ENCODE assay signal across 12 mouse cellular contexts in the genomic region with DNA sequence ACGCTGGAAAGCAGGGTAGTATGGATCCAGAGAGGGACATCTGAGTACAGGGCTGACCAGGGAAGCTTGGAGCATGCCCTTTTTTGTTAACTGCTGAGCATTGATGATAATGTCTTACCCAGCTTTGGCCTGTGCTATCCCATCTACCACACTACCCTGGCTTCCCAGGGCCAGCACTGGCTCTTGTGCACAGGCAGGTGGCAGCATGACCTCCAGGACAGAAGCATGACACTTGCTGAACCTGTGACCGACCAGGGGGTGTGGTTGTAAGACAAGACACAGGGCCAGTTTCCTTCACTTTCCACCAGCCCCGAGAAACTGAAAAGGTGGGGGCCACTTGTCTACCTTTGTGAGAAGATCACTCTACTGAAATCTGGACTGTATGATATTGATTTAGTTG. TPM values are rescaled to one million over a fixed set of nuclear protein-coding genes. Genes with fewer than 3 reads are reported as not detected.
DNase-seq lines count a peak whose midpoint lies in the region; ATAC-seq and TF ChIP-seq lines count a peak whose summit lies in the region.
"Had no signal": no experiment of that assay in that cellular context is flagged by ENCODE, and none has a peak within 500 bp of the region (broad histone marks: within the 10 kb centered on the region; RNA-seq: fewer than 3 reads in every experiment).

No protein-coding gene starts in this region.

- no peaks in the 10 kb centered on the region for H3K27me3 ChIP-seq in kidney, embryonic 15.5 days
- 0 out of 2 replicates have a peak, but pooled peaks cover 2% of the 10 kb centered on the region for H3K27me3 ChIP-seq in liver, postnatal 0 days (ENCODE audit: insufficient read depth, low read length)
- H3K27me3 ChIP-seq in forebrain, embryonic 10.5 days (ENCODE audit: poor library complexity, severe bottlenecking) = peaks cover 6% of the 10 kb centered on the region
- H3K27me3 ChIP-seq: neural tube, embryonic 12.5 days had no signal

- no peak for TF ChIP-seq EP300 in liver, postnatal 0 days (IDR thresholded peaks at IDR 0.05; ENCODE audit: low read depth)

- peak; percentile 86 for TF ChIP-seq CTCF in liver, postnatal 0 days (IDR thresholded peaks at IDR 0.05; ENCODE audit: low read depth)

- H3K4me2 ChIP-seq in kidney, embryonic 15.5 days = no peak overlapping the region
- no peak overlapping the region for H3K4me2 ChIP-seq in liver, postnatal 0 days (ENCODE audit: low read depth, low read length)
- H3K4me2 ChIP-seq: neural tube, embryonic 12.5 days had no signal

- peaks cover 4% of the 10 kb centered on the region; the same call in 1 of the 2 replicates for H3K4me1 ChIP-seq in kidney, embryonic 15.5 days
- peaks cover 5% of the 10 kb centered on the region; the same call in 1 of the 2 replicates for H3K4me1 ChIP-seq in liver, postnatal 0 days (ENCODE audit: insufficient read depth)
- H3K4me1 ChIP-seq in forebrain, embryonic 10.5 days = peaks cover 17% of the 10 kb centered on the region
- H3K4me1 ChIP-seq: neural tube, embryonic 12.5 days had no signal

- DNase-seq in kidney, adult 9 months = peak; percentile 59
- peak; percentile 21 for DNase-seq in ES-CJ7 (ENCODE audit: low read depth, low spot score)
- DNase-seq in liver, postnatal 0 days = peak; percentile 52
- DNase-seq in forebrain, embryonic 10.5 days (ENCODE audit: extremely low spot score, low spot score) = no peak
- no peak for DNase-seq in cerebellum, postnatal 4 days (ENCODE audit: low spot score in 2 of 2)
- no peak for DNase-seq in cerebellum, adult 9-10 months
- DNase-seq: adrenal gland, postnatal 10 days; cerebellum, adult 9-11 months; heart, adult 18-20 months had no signal

- H3K9me3 ChIP-seq in kidney, embryonic 15.5 days (replicated peaks) = no peaks in the 10 kb centered on the region
- H3K9me3 ChIP-seq in liver, postnatal 0 days (ENCODE audit: low read length) = no peaks in the 10 kb centered on the region
- no peaks in the 10 kb centered on the region for H3K9me3 ChIP-seq in forebrain, embryonic 10.5 days
- H3K9me3 ChIP-seq: neural tube, embryonic 12.5 days had no signal

- ATAC-seq in kidney, embryonic 15.5 days (replicated peaks; ENCODE audit: low FRiP score) = no peak
- peak; percentile 97 for ATAC-seq in erythroblast, adult 5-6 weeks (replicated peaks; ENCODE audit: low FRiP score, poor library complexity, severe bottlenecking)
- peak; percentile 87 for ATAC-seq in liver, postnatal 0 days

- no peaks in the 10 kb centered on the region for H3K36me3 ChIP-seq in kidney, embryonic 15.5 days
- no peaks in the 10 kb centered on the region for H3K36me3 ChIP-seq in liver, postnatal 0 days (replicated peaks; ENCODE audit: insufficient read depth, low read length)
- no peaks in the 10 kb centered on the region for H3K36me3 ChIP-seq in forebrain, embryonic 10.5 days (replicated peaks)
- H3K36me3 ChIP-seq: neural tube, embryonic 12.5 days had no signal

- 49% methylated on average over 3 of the region's 3 CpGs for WGBS in kidney, embryonic 15.5 days
- WGBS in liver, postnatal 0 days (ENCODE audit: insufficient replicate concordance) = 25% methylated on average over 3 of the region's 3 CpGs
- 64% methylated on average over 3 of the region's 3 CpGs for WGBS in forebrain, embryonic 10.5 days

- H3K9ac ChIP-seq in kidney, embryonic 15.5 days = no peak overlapping the region
- no peak overlapping the region for H3K9ac ChIP-seq in liver, postnatal 0 days (replicated peaks)
- H3K9ac ChIP-seq: neural tube, embryonic 12.5 days had no signal

- no peak overlapping the region for H3K4me3 ChIP-seq in kidney, embryonic 15.5 days (replicated peaks)
- no peak overlapping the region for H3K4me3 ChIP-seq in liver, postnatal 0 days (ENCODE audit: low read depth, low read length)
- H3K4me3 ChIP-seq in forebrain, embryonic 10.5 days = no peak overlapping the region
- H3K4me3 ChIP-seq: neural tube, embryonic 12.5 days had no signal

- no peak overlapping the region for H3K27ac ChIP-seq in kidney, embryonic 15.5 days
- H3K27ac ChIP-seq in liver, postnatal 0 days (ENCODE audit: low read depth) = no peak overlapping the region
- no peak overlapping the region for H3K27ac ChIP-seq in forebrain, embryonic 10.5 days
- H3K27ac ChIP-seq: neural tube, embryonic 12.5 days had no signal

RNA-seq across cellular contexts. Expression of a gene that starts 5.5 kb away (rescaled TPM):
- 22.8 and 25.3 TPM in 2 replicates for polyA plus RNA-seq in kidney, embryonic 15.5 days (2015; fragmentation: Nextera tagmentation; extraction: Ambion mirVana)
- total RNA-seq in erythroblast, adult 5-6 weeks (2015; ENCODE audit: low replicate concordance) = 1.9 TPM in 1 of 2 replicates, not detected in the other
- 2.0 TPM in 1 of 2 replicates, not detected in the other for total RNA-seq in erythroblast, adult 5-6 weeks (2017; ENCODE audit: low replicate concordance)
- 0.32 and 0.61 TPM in 2 replicates for polyA plus RNA-seq in liver, postnatal 0 days (2015; fragmentation: Nextera tagmentation; extraction: Ambion mirVana)
- 1.6 and 3.1 TPM in 2 replicates for polyA plus RNA-seq in forebrain, embryonic 10.5 days (2016; fragmentation: Nextera tagmentation; extraction: Ambion mirVana)

Comparison
In these comparisons a context has a peak if more than half of its experiments do, and no peak if none do; other contexts are left out.
1. DNase-seq: peak in kidney, adult 9 months (single experiment), ES-CJ7 (single experiment) and liver, postnatal 0 days (single experiment); none in forebrain, embryonic 10.5 days (single experiment), cerebellum, postnatal 4 days (0 of 2) and cerebellum, adult 9-10 months (single experiment).